Mouse (Mus musculus) forebrain, embryonic 12.5 days (tissue): Measurements from ENCODE around the gene Skil. TPM values are rescaled to one million over a fixed set of nuclear protein-coding genes. Genes with fewer than 3 reads are reported as not detected.
"Not testable (repeated sequence)": the region's sequence is repeated elsewhere in the genome, so short reads cannot be mapped to it uniquely, and the experiment has no call there.

Experiments used
- ATAC-seq: fragments of 200-750 bp; cut with Nextera tagmentation; 2 replicates; pipeline ENCODE4 v1.8.0; 2017; ENCODE audit warnings: moderate TSS enrichment; ENCODE audit not compliant: low FRiP score
- H3K27ac ChIP-seq: fragments of 300-500 bp; sonication (generic); 2 replicates; pipeline ENCODE4 v1.5.1; 2016; ENCODE audit warnings: mild to moderate bottlenecking
- H3K27me3 ChIP-seq: fragments of 300-500 bp; sonication (generic); 2 replicates; pipeline ENCODE4 v1.6.1; 2016; ENCODE audit warnings: mild to moderate bottlenecking
- H3K36me3 ChIP-seq: fragments of 300-500 bp; sonication (generic); replicated peaks from 2 replicates; pipeline ENCODE4 v1.6.1; 2016; ENCODE audit warnings: mild to moderate bottlenecking
- H3K4me1 ChIP-seq: fragments of 300-500 bp; sonication (generic); 2 replicates; pipeline ENCODE4 v1.6.1; 2016
- H3K4me2 ChIP-seq: fragments of 300-500 bp; sonication (generic); 2 replicates; pipeline ENCODE4 v1.6.1; 2016; ENCODE audit warnings: mild to moderate bottlenecking, moderate library complexity
- H3K4me3 ChIP-seq: fragments of 300-500 bp; sonication (generic); replicated peaks from 2 replicates; pipeline ENCODE4 v1.5.1; 2016; ENCODE audit warnings: mild to moderate bottlenecking
- H3K9ac ChIP-seq: fragments of 300-500 bp; sonication (generic); 2 replicates; pipeline ENCODE4 v1.6.1; 2016; ENCODE audit warnings: mild to moderate bottlenecking
- H3K9me3 ChIP-seq: fragments of 300-500 bp; sonication (generic); 2 replicates; pipeline ENCODE4 v1.6.1; 2016
- WGBS: fragments of 180-500 bp; shearing (Covaris S2); methylation state at CpG from one replicate; pipeline ENCODE4 v1.1.7; 2016; 5-methylcytosine and 5-hydroxymethylcytosine counted together
- polyA plus RNA-seq: library from polyadenylated mRNA; unstranded; fragments of >200 nt; fragmentation: Nextera tagmentation; extraction: Ambion mirVana; gene quantifications from 2 replicates; pipeline ENCODE4 v1.2.1, GENCODE M21; 2016

Gene Skil
- polyA plus RNA-seq, 1 experiment from 2014 or later = 40.1 TPM

- Histone ChIP-seq H3K4me3 (no peak overlapping the region), H3K4me1 (peaks cover 46% of the 10 kb centered on the region), H3K9ac (no peak overlapping the region), H3K27me3 (no peaks in the 10 kb centered on the region), H3K4me2 (no peak overlapping the region), H3K36me3 (no peaks in the 10 kb centered on the region; the same call in none of the 2 replicates), H3K27ac (no peak overlapping the region), H3K9me3 (no peaks in the 10 kb centered on the region)
- ATAC-seq = no peak
- WGBS = 96% methylated on average over 3 of the region's 3 CpGs
Observed at GRCm38 (mm10) chr3:31100802-31101201, 5.9 kb downstream of the Skil start.

GRCm38 (mm10) chr3:31104936-31105335 is 10.1 kb downstream of the Skil start:
- H3K27me3 ChIP-seq = no peaks in the 10 kb centered on the region
- no peak overlapping the region for H3K27ac ChIP-seq
- H3K9me3 ChIP-seq = no peaks in the 10 kb centered on the region
- H3K4me1 ChIP-seq = peaks cover 29% of the 10 kb centered on the region
- ATAC-seq = no peak
- H3K36me3 ChIP-seq = no peaks in the 10 kb centered on the region
- H3K9ac ChIP-seq = no peak overlapping the region
- no peak overlapping the region for H3K4me2 ChIP-seq
- no peak overlapping the region for H3K4me3 ChIP-seq
- WGBS = 78% methylated on average over 6 of the region's 6 CpGs

- H3K4me2 ChIP-seq = no peak overlapping the region
- no peaks in the 10 kb centered on the region for H3K36me3 ChIP-seq
- 91% methylated on average over 6 of the region's 6 CpGs for WGBS
- no peak overlapping the region for H3K27ac ChIP-seq
- H3K9ac ChIP-seq = no peak overlapping the region
- H3K27me3 ChIP-seq = no peaks in the 10 kb centered on the region
- no peaks in the 10 kb centered on the region for H3K9me3 ChIP-seq
- H3K4me1 ChIP-seq = peaks cover 18% of the 10 kb centered on the region
- H3K4me3 ChIP-seq = no peak overlapping the region
- ATAC-seq = no peak
Observed at GRCm38 (mm10) chr3:31106597-31106996, 11.7 kb downstream of the Skil start.

- 88% methylated on average over 4 of the region's 4 CpGs for WGBS
- ATAC-seq = no peak
- no peaks in the 10 kb centered on the region for H3K36me3 ChIP-seq
- H3K27me3 ChIP-seq = no peaks in the 10 kb centered on the region
- no peaks in the 10 kb centered on the region for H3K9me3 ChIP-seq
- peaks cover 17% of the 10 kb centered on the region for H3K4me1 ChIP-seq
- H3K27ac ChIP-seq = no peak overlapping the region
- H3K4me2 ChIP-seq = no peak overlapping the region
- H3K4me3 ChIP-seq = no peak overlapping the region
- H3K9ac ChIP-seq = no peak overlapping the region
Observed at GRCm38 (mm10) chr3:31107674-31108073, 12.8 kb downstream of the Skil start.

- ATAC-seq = no peak
Observed at GRCm38 (mm10) chr3:31109108-31109507, 14.2 kb downstream of the Skil start.

GRCm38 (mm10) chr3:31123098-31123497 is 28.2 kb downstream of the Skil start:
- Histone ChIP-seq H3K27me3 (no peaks in the 10 kb centered on the region), H3K27ac (no peak overlapping the region), H3K36me3 (peaks cover 25% of the 10 kb centered on the region), H3K9ac (no peak overlapping the region), H3K4me3 (no peak overlapping the region), H3K9me3 (no peaks in the 10 kb centered on the region), H3K4me1 (no peaks in the 10 kb centered on the region), H3K4me2 (no peak overlapping the region)
- no peak for ATAC-seq
- WGBS = 87% methylated on average over 4 of the region's 4 CpGs

More at GRCm38 (mm10) chr3:31109108-31109507, 14.2 kb downstream of the Skil start:
- H3K4me1 ChIP-seq = peaks cover 15% of the 10 kb centered on the region
- no peak overlapping the region for H3K27ac ChIP-seq
- no peaks in the 10 kb centered on the region for H3K27me3 ChIP-seq
- WGBS = 80% methylated on average over 3 of the region's 3 CpGs
- peaks cover 9% of the 10 kb centered on the region for H3K36me3 ChIP-seq
- H3K4me2 ChIP-seq = no peak overlapping the region
- H3K9ac ChIP-seq = no peak overlapping the region
- H3K9me3 ChIP-seq = no peaks in the 10 kb centered on the region
- no peak overlapping the region for H3K4me3 ChIP-seq

- Histone ChIP-seq H3K4me1 (no peaks in the 10 kb centered on the region), H3K27me3 (no peaks in the 10 kb centered on the region), H3K27ac (no peak overlapping the region), H3K9me3 (no peaks in the 10 kb centered on the region), H3K4me3 (no peak overlapping the region), H3K4me2 (no peak overlapping the region), H3K36me3 (peaks cover 12% of the 10 kb centered on the region), H3K9ac (no peak overlapping the region)
- 81% methylated on average over 4 of the region's 4 CpGs for WGBS
- no peak for ATAC-seq
Observed at GRCm38 (mm10) chr3:31126303-31126702, 31.4 kb downstream of the Skil start.

- H3K9me3 ChIP-seq = no peaks in the 10 kb centered on the region
- no peak for ATAC-seq
- H3K36me3 ChIP-seq = peaks cover 11% of the 10 kb centered on the region
- 95% methylated on average over 3 of the region's 3 CpGs for WGBS
- H3K4me3 ChIP-seq = no peak overlapping the region
- no peak overlapping the region for H3K4me2 ChIP-seq
- no peaks in the 10 kb centered on the region for H3K27me3 ChIP-seq
- H3K4me1 ChIP-seq = no peaks in the 10 kb centered on the region
- no peak overlapping the region for H3K27ac ChIP-seq
- no peak overlapping the region for H3K9ac ChIP-seq
Observed at GRCm38 (mm10) chr3:31126848-31127247, 32.0 kb downstream of the Skil start.

GRCm38 (mm10) chr3:31129766-31130165 is 34.9 kb downstream of the Skil start:
- 52% methylated on average over 4 of the region's 4 CpGs for WGBS
- ATAC-seq = no peak

GRCm38 (mm10) chr3:31133664-31134063 is 38.8 kb downstream of the Skil start:
- H3K4me1 ChIP-seq = no peaks in the 10 kb centered on the region
- H3K4me3 ChIP-seq = no peak overlapping the region
- no peak for ATAC-seq
- no peak overlapping the region for H3K4me2 ChIP-seq
- H3K27me3 ChIP-seq = no peaks in the 10 kb centered on the region
- 76% methylated on average over 5 of the region's 5 CpGs for WGBS
- no peaks in the 10 kb centered on the region for H3K9me3 ChIP-seq
- H3K27ac ChIP-seq = no peak overlapping the region
- no peak overlapping the region for H3K9ac ChIP-seq
- H3K36me3 ChIP-seq = no peaks in the 10 kb centered on the region

More at GRCm38 (mm10) chr3:31129766-31130165, 34.9 kb downstream of the Skil start:
- no peak overlapping the region for H3K27ac ChIP-seq
- no peaks in the 10 kb centered on the region for H3K36me3 ChIP-seq
- no peaks in the 10 kb centered on the region for H3K4me1 ChIP-seq
- no peak overlapping the region for H3K4me2 ChIP-seq
- no peaks in the 10 kb centered on the region for H3K9me3 ChIP-seq
- H3K4me3 ChIP-seq = no peak overlapping the region
- H3K9ac ChIP-seq = no peak overlapping the region
- H3K27me3 ChIP-seq = no peaks in the 10 kb centered on the region

- no peak overlapping the region for H3K27ac ChIP-seq
- no peak overlapping the region for H3K9ac ChIP-seq
- no peak for ATAC-seq
- no peaks in the 10 kb centered on the region for H3K9me3 ChIP-seq
- no peak overlapping the region for H3K4me2 ChIP-seq
- H3K27me3 ChIP-seq = no peaks in the 10 kb centered on the region
- no peaks in the 10 kb centered on the region for H3K4me1 ChIP-seq
- H3K4me3 ChIP-seq = no peak overlapping the region
- no peaks in the 10 kb centered on the region for H3K36me3 ChIP-seq
- 88% methylated on average over 8 of the region's 8 CpGs for WGBS
Observed at GRCm38 (mm10) chr3:31134246-31134645, 39.4 kb downstream of the Skil start.

- Histone ChIP-seq H3K4me3 (no peak overlapping the region), H3K36me3 (no peaks in the 10 kb centered on the region), H3K4me2 (no peak overlapping the region), H3K27me3 (no peaks in the 10 kb centered on the region), H3K9me3 (no peaks in the 10 kb centered on the region), H3K9ac (no peak overlapping the region), H3K4me1 (no peaks in the 10 kb centered on the region), H3K27ac (no peak overlapping the region)
- ATAC-seq = no peak
- WGBS = 75% methylated on average over 7 of the region's 7 CpGs
Observed at GRCm38 (mm10) chr3:31134696-31135095, 39.8 kb downstream of the Skil start.

- ATAC-seq, H3K27ac ChIP-seq, H3K27me3 ChIP-seq, H3K4me1 ChIP-seq, H3K9me3 ChIP-seq, H3K36me3 ChIP-seq, H3K4me3 ChIP-seq, H3K4me2 ChIP-seq, H3K9ac ChIP-seq: not testable (repeated sequence)
- 91% methylated on average over 4 of the region's 4 CpGs for WGBS
Observed at GRCm38 (mm10) chr3:31136591-31136990, 41.7 kb downstream of the Skil start.
